Mouse (Mus musculus) limb, embryonic 13.5 days (tissue): ENCODE data around the gene Osbp. TPM values are rescaled to one million over a fixed set of nuclear protein-coding genes. Genes with fewer than 3 reads are reported as not detected.
A peak's percentile ranks its signal among the peaks of the same experiment; 100 is the strongest.
"Not testable (repeated sequence)": the region's sequence is repeated elsewhere in the genome, so short reads cannot be mapped to it uniquely, and the experiment has no call there.

Source experiments
- ATAC-seq: fragments of 200-750 bp; cut with Nextera tagmentation; 2 replicates; pipeline ENCODE4 v1.8.0; 2017; ENCODE audit warnings: low read depth, moderate number of reproducible peaks, moderate TSS enrichment; ENCODE audit not compliant: low FRiP score
- H3K27ac ChIP-seq: fragments of 300-500 bp; sonication (generic); 2 replicates; pipeline ENCODE4 v1.5.1; 2015; ENCODE audit warnings: inconsistent platforms, mild to moderate bottlenecking, moderate library complexity
- H3K27me3 ChIP-seq: fragments of 300-500 bp; sonication (generic); 2 replicates; pipeline ENCODE4 v1.6.1; 2015; ENCODE audit warnings: mild to moderate bottlenecking, inconsistent platforms
- H3K36me3 ChIP-seq: fragments of 300-500 bp; sonication (generic); 2 replicates; pipeline ENCODE4 v1.6.1; 2015; ENCODE audit warnings: inconsistent platforms, mild to moderate bottlenecking, moderate library complexity
- H3K4me1 ChIP-seq: fragments of 300-500 bp; sonication (generic); 2 replicates; pipeline ENCODE4 v1.6.1; 2015; ENCODE audit warnings: inconsistent platforms
- H3K4me2 ChIP-seq: fragments of 300-500 bp; sonication (generic); replicated peaks from 2 replicates; pipeline ENCODE4 v1.6.1; 2015; ENCODE audit warnings: inconsistent platforms, mild to moderate bottlenecking, moderate library complexity
- H3K4me3 ChIP-seq: fragments of 300-500 bp; sonication (generic); 2 replicates; pipeline ENCODE4 v1.5.1; 2015; ENCODE audit warnings: moderate library complexity, mild to moderate bottlenecking, inconsistent platforms
- H3K9ac ChIP-seq: fragments of 300-500 bp; sonication (generic); 2 replicates; pipeline ENCODE4 v1.6.1; 2015; ENCODE audit warnings: mild to moderate bottlenecking, inconsistent platforms
- H3K9me3 ChIP-seq: fragments of 300-500 bp; sonication (generic); 2 replicates; pipeline ENCODE4 v1.6.1; 2016; ENCODE audit warnings: inconsistent platforms
- WGBS: fragments of 180-500 bp; shearing (Covaris S2); methylation state at CpG from one replicate; pipeline ENCODE4 v1.1.7; 2015; 5-methylcytosine and 5-hydroxymethylcytosine counted together
- polyA plus RNA-seq: library from polyadenylated mRNA; unstranded; fragments of >200 nt; fragmentation: Nextera tagmentation; extraction: Ambion mirVana; gene quantifications from 2 replicates; pipeline ENCODE4 v1.2.1, GENCODE M21; 2015

Gene Osbp
- 5.1 and 5.3 TPM in 2 replicates for polyA plus RNA-seq

- no peaks in the 10 kb centered on the region; the same call in 1 of the 2 replicates for H3K36me3 ChIP-seq
- H3K4me2 ChIP-seq, result peak within 1 kb of the TSS; percentile 88
- WGBS, result under 1% methylated on average over 55 of the region's 59 CpGs
- H3K27ac ChIP-seq, result peak within 1 kb of the TSS; percentile 69
- ATAC-seq, result peak; percentile 98
- H3K9me3 ChIP-seq, result no peaks in the 10 kb centered on the region
- peaks cover 31% of the 10 kb centered on the region for H3K4me1 ChIP-seq
- H3K9ac ChIP-seq, result peak within 1 kb of the TSS; percentile 86
- H3K4me3 ChIP-seq, result peak within 1 kb of the TSS; percentile 85
- H3K27me3 ChIP-seq, result no peaks in the 10 kb centered on the region
These were observed at the start of gene Osbp for GRCm38 (mm10) chr19:11965023-11965942. Gene Osbp, plus strand, starts transcription at chr19:11965941.

DNA sequence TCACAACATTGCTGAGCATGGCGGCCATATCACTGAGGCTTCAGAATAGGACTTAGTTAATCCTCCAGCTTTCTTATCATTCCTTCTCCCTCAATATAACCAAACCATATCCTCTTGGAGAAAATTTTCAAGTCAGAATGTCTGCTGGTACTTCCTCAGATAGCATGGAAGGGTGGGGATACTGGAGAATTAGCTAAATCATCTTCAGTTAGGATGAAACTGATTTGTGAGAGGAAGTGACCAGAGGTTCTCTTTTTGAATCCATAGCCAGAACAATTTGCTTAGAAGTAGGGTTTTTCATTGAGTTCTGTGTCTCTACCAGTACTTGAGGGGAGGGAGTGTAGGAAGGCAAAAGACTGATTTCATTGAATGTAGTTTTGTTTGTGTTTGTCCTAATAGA is 43.7 kb upstream of the Osbp start:
- Histone ChIP-seq H3K36me3 (peaks cover 69% of the 10 kb centered on the region), H3K4me3 (no peak overlapping the region), H3K4me2 (no peak overlapping the region), H3K27ac (no peak overlapping the region), H3K4me1 (no peaks in the 10 kb centered on the region), H3K27me3 (no peaks in the 10 kb centered on the region), H3K9ac (no peak overlapping the region), H3K9me3 (no peaks in the 10 kb centered on the region)
- no peak for ATAC-seq
- WGBS, result 90% methylated on average over 1 of the region's 1 CpGs

DNA sequence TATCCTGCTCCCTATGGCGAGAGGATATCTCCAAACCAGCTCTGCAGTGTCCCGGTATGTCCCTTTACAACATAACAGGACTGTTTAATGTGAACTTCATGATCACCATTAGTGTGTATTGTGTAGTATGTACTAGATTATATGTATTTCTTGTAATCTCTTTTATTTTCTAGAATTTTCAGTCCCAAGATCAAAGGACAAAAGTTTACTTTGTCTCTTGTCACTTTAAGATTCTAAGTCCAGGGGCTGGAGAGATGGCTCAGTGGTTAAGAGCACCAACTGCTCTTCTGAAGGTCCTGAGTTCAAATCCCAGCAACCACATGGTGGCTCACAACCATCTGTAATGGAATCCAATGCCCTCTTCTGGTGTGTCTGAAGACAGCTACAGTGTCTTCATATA is 43.2 kb upstream of the Osbp start:
- ATAC-seq, H3K4me2 ChIP-seq, H3K27ac ChIP-seq, H3K27me3 ChIP-seq, H3K4me3 ChIP-seq, H3K9ac ChIP-seq, H3K9me3 ChIP-seq, H3K4me1 ChIP-seq: not testable (repeated sequence)
- WGBS, result 96% methylated on average over 2 of the region's 2 CpGs
- peaks cover 69% of the 10 kb centered on the region for H3K36me3 ChIP-seq

DNA sequence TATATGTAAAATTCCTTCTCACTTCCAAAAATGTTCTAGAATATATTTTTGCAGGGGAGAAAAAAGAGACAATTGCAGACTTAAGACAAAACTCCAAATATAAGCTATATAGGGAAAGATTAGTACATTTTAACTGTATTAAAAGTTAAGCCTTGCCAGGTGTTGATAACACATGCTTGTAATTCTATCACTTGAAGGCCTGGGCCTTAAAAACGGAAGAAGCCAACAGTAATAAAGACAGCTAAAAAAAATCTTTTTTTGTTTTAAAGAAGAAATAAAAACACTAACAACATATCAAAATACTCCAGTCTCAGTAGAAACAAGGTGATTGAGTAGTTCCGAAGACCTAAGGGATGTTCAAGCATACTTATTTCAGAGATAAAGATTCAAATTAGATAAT is 39.4 kb upstream of the Osbp start:
- no peak for ATAC-seq
- no peak overlapping the region for H3K27ac ChIP-seq
- no peak overlapping the region for H3K4me3 ChIP-seq
- no peaks in the 10 kb centered on the region for H3K4me1 ChIP-seq
- no peaks in the 10 kb centered on the region for H3K9me3 ChIP-seq
- H3K27me3 ChIP-seq, result no peaks in the 10 kb centered on the region
- WGBS, result 78% methylated on average over 2 of the region's 2 CpGs
- no peak overlapping the region for H3K9ac ChIP-seq
- peaks cover 84% of the 10 kb centered on the region for H3K36me3 ChIP-seq
- no peak overlapping the region for H3K4me2 ChIP-seq

DNA sequence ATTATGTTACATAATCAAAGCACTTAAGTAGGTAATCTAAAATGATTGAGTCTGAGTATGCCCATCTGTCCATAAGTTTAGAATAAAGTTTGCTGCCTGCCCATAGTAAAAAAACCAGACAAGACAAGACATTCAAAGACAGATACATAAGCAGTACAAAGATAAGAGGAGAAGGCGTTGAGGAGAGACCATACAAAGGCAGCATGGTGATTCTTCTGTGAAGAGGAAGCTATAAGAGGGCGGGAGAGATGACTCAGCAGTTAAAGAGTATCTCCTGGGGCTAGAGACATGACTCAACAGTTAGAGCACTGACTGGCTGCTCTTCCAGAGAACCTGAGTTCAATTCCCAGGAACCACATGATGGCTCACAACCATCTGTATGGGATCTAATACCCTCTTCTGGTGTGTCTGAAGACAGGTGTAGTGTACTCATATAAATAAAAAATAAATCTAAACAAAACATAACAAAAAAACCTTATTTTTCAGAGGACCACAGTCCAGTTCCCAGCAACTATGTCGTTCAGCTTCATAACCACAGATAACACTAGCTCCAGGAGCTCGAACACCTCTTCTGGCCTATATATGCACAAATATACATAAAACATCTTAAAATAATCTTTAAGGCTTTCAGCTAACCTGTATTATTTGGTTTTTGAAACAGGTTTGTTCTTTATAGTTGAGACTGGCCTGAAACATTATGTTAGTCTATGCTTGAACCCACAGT is 37.6 kb upstream of the Osbp start:
- H3K4me3 ChIP-seq, result no peak overlapping the region
- H3K9me3 ChIP-seq, result no peaks in the 10 kb centered on the region
- H3K9ac ChIP-seq, result no peak overlapping the region
- no peaks in the 10 kb centered on the region for H3K27me3 ChIP-seq
- peaks cover 84% of the 10 kb centered on the region for H3K36me3 ChIP-seq
- H3K4me2 ChIP-seq, result no peak overlapping the region
- no peak overlapping the region for H3K27ac ChIP-seq
- 92% methylated on average over 4 of the region's 4 CpGs for WGBS
- no peak for ATAC-seq
- H3K4me1 ChIP-seq, result no peaks in the 10 kb centered on the region

DNA sequence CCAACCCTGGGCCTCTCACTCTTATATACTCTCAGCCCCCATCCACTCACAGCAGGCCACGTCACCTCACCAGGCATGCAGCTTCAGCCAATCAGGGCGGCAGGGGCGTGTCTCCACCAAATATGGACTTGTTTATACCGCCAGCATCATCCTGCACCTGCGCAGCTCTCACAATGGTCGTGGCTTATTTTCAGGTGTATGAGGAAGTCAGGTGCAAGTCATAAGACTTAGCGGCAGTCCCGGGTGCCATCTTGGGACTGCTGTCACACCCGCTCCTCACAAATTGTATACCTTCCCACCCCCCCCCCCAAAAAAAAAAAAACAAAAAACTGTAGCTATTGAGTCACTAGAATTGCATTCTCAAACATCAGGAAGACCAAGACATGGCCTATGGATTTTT is 19.3 kb upstream of the Osbp start:
- ATAC-seq, H3K4me3 ChIP-seq, H3K4me1 ChIP-seq, H3K4me2 ChIP-seq, H3K27ac ChIP-seq, H3K9me3 ChIP-seq, H3K9ac ChIP-seq, H3K27me3 ChIP-seq: not testable (repeated sequence)
- WGBS, result 93% methylated on average over 9 of the region's 9 CpGs
- H3K36me3 ChIP-seq, result peaks cover 38% of the 10 kb centered on the region

DNA sequence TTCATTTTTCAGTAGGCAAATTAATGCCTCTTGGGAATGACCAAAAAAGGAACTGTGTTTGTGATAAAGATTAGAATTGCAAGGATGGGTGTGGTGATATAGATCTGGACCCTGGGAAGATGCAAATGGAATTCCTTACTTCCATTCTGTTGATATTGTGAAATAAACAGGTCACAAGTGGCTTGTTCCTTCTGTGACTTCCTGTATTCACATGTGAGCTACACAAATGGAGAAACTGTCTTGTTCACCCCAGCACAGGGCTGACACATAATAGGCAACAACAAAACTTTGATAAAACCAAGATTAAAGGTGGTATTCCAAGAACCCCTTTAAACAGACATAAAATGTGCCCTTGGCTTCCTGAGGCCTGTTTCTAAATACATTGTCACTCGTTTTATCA is 15.9 kb upstream of the Osbp start:
- no peaks in the 10 kb centered on the region for H3K27me3 ChIP-seq
- 58% methylated on average over 1 of the region's 1 CpGs for WGBS
- H3K9ac ChIP-seq, result no peak overlapping the region
- no peak overlapping the region for H3K4me2 ChIP-seq
- H3K27ac ChIP-seq, result no peak overlapping the region
- H3K4me1 ChIP-seq, result 0 out of 2 replicates have a peak, but pooled peaks cover 4% of the 10 kb centered on the region
- H3K4me3 ChIP-seq, result no peak overlapping the region
- H3K36me3 ChIP-seq, result peaks cover 11% of the 10 kb centered on the region
- H3K9me3 ChIP-seq, result no peaks in the 10 kb centered on the region
- no peak for ATAC-seq

- Histone ChIP-seq H3K4me3 (no peak overlapping the region), H3K9ac (no peak overlapping the region), H3K4me1 (0 out of 2 replicates have a peak, but pooled peaks cover 4% of the 10 kb centered on the region), H3K36me3 (peaks cover 2% of the 10 kb centered on the region), H3K27ac (no peak overlapping the region), H3K27me3 (no peaks in the 10 kb centered on the region), H3K4me2 (no peak overlapping the region), H3K9me3 (no peaks in the 10 kb centered on the region)
- no peak for ATAC-seq
- 57% methylated on average over 7 of the region's 7 CpGs for WGBS
These were observed 15.0 kb upstream of the Osbp start for GRCm38 (mm10) chr19:11950747-11951146.

GRCm38 (mm10) chr19:11954206-11954605 is 11.5 kb upstream of the Osbp start:
- H3K27me3 ChIP-seq, result no peaks in the 10 kb centered on the region
- H3K9ac ChIP-seq, result no peak overlapping the region
- ATAC-seq, result no peak
- no peak overlapping the region for H3K4me2 ChIP-seq
- no peak overlapping the region for H3K4me3 ChIP-seq
- H3K9me3 ChIP-seq, result no peaks in the 10 kb centered on the region
- H3K36me3 ChIP-seq, result no peaks in the 10 kb centered on the region
- no peak overlapping the region for H3K27ac ChIP-seq
- 0 out of 2 replicates have a peak, but pooled peaks cover 4% of the 10 kb centered on the region for H3K4me1 ChIP-seq
- WGBS, result 41% methylated on average over 6 of the region's 6 CpGs

- H3K27ac ChIP-seq, result no peak overlapping the region
- 68% methylated on average over 5 of the region's 5 CpGs for WGBS
- H3K36me3 ChIP-seq, result no peaks in the 10 kb centered on the region
- no peaks in the 10 kb centered on the region for H3K9me3 ChIP-seq
- ATAC-seq, result no peak
- no peak overlapping the region for H3K9ac ChIP-seq
- H3K4me1 ChIP-seq, result no peaks in the 10 kb centered on the region
- no peak overlapping the region for H3K4me3 ChIP-seq
- no peaks in the 10 kb centered on the region for H3K27me3 ChIP-seq
- H3K4me2 ChIP-seq, result no peak overlapping the region
These were observed 9.1 kb upstream of the Osbp start for GRCm38 (mm10) chr19:11956636-11957035.

- Histone ChIP-seq H3K4me3 (no peak overlapping the region), H3K9ac (no peak overlapping the region), H3K27ac (no peak overlapping the region), H3K27me3 (no peaks in the 10 kb centered on the region), H3K4me2 (no peak overlapping the region), H3K9me3 (no peaks in the 10 kb centered on the region), H3K4me1 (no peaks in the 10 kb centered on the region), H3K36me3 (no peaks in the 10 kb centered on the region)
- no peak for ATAC-seq
- WGBS, result 87% methylated on average over 5 of the region's 5 CpGs
These were observed 8.3 kb upstream of the Osbp start for GRCm38 (mm10) chr19:11957396-11957795.

DNA sequence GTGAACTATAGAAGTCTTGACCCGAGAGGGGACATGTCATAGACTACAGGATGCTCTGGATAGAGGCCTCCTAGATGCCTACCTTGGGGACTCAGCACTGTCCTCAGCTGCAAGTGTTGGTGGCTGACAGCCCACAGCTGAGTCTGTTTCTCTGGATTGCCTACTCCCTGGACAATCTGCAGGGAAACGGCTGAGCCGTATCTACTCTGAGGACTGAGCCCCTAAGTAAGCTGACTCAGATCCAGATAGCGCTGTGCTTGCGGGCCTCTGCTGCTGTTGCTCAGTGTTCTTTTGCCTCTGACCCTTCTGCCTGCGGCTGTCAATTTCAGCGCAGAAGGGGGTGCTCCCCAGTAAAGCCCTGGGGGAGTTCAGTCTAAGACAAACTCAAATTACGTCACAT is 7.9 kb upstream of the Osbp start:
- no peaks in the 10 kb centered on the region for H3K9me3 ChIP-seq
- H3K4me2 ChIP-seq, result no peak overlapping the region
- H3K27me3 ChIP-seq, result no peaks in the 10 kb centered on the region
- no peak overlapping the region for H3K4me3 ChIP-seq
- no peaks in the 10 kb centered on the region for H3K36me3 ChIP-seq
- 81% methylated on average over 8 of the region's 8 CpGs for WGBS
- H3K9ac ChIP-seq, result no peak overlapping the region
- H3K4me1 ChIP-seq, result no peaks in the 10 kb centered on the region
- no peak overlapping the region for H3K27ac ChIP-seq
- no peak for ATAC-seq
